Mouse (Mus musculus) MEL-GATA-1-ER (cell line): ENCODE data around the gene Cpe.

Experiments used
- DNase-seq: peaks from one replicate; pipeline ENCODE4 v3.0.0-alpha.2; 2012; ENCODE audit warnings: low read depth; ENCODE audit errors: extremely low read depth

Gene Cpe

DNA sequence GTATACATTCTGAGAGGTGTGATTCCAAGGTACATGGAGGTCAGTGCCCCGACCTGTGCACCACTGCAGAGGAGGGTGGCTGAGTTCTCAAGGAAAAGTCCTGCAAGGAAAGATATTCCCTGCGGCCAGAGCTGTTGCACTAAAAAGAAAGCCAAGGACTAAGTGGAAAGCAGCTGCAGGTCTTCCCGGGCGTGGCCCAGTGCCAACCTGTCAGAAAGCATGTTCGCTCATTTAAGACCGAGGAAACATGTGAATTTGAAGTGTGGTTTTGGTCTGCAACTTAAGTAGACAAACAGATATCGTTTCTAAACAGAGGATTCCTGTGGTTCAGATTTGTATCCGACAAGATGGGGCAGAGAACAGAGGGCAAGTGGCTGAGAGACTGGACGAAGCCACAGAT is 117.9 kb downstream of the Cpe start:
- DNase-seq, result no peak

DNA sequence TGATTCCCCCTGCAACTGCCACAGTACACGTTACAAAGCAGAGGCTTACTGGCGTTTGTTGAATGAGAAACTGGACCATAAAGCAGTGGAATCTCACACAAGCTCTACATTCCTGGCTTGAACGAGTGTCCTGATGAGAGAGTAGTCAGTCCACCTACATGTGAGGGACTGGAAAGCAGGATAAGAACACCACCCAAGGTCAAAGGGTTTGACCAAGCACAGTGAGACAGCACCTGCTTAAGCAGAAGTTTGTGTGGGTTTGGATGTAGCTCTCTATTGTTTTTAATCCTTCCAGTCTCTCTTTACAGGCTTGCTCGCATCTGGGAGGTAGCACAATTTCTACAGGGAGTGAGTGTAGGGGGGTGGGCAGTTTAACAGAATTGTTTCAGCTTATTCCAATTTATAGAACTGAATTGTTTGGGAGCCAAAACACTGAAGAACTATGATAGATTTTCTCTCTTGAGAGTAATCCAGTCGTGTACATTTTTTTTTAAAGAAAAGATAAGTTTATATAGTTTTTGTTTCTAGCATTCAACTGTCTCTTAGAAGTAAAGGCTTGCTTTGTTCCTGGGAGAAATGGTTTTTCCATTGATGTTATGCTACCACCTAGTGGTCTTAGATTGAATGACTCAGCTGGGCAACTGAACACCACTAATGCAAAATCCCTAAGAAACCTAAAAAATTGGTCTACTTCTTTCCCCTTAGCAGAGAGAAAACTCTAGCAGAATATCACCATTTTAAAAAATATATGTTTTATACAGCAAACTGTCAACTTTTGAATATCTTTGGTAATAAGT is 144.6 kb downstream of the Cpe start:
- DNase-seq, result no peak

- DNase-seq, result no peak
Observed at GRCm38 (mm10) chr8:64543441-64543840, 149.4 kb downstream of the Cpe start.
